Mouse (Mus musculus) cerebellum, adult 11 months (tissue): ENCODE measurements around the gene Olfr749.
"Not testable (repeated sequence)": the region's sequence is repeated elsewhere in the genome, so short reads cannot be mapped to it uniquely, and the experiment has no call there.

ENCODE experiments used
- DNase-seq: peaks from one replicate; pipeline ENCODE4 v3.0.0; 2022

Olfr749 gene

GRCm38 (mm10) chr14:50744994-50745393 is at the start of gene Olfr749:
Olfr749 (minus strand) TSS chr14:50745094.
- no peak for DNase-seq

- DNase-seq, result no peak
These were observed 43.3 kb upstream of the Olfr749 start for GRCm38 (mm10) chr14:50788157-50788556.

DNA sequence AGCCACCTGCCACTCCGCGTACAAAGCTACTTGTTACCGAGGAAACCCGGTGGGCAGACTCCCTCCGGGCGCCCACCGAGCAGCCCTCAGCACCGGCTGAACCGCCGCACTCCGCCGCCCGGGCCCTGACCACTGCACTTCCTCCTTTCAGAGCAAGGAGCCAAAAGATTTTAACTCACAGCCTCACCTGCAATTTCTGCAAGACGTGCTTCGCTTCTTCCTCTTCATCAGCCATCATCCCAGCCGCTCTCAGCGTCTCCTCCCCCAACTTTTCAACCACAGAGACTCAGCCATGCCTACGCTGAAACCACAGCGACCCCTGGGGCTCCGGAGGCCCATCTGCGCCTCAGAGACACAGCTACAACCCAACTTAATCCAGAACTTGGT is 40.4 kb upstream of the Olfr749 start, which contains the start of gene Ttc5:
TSS of gene Ttc5 (minus strand) at position 269 of the 387 bp plus-strand sequence.
- peak; percentile 79 for DNase-seq

DNA sequence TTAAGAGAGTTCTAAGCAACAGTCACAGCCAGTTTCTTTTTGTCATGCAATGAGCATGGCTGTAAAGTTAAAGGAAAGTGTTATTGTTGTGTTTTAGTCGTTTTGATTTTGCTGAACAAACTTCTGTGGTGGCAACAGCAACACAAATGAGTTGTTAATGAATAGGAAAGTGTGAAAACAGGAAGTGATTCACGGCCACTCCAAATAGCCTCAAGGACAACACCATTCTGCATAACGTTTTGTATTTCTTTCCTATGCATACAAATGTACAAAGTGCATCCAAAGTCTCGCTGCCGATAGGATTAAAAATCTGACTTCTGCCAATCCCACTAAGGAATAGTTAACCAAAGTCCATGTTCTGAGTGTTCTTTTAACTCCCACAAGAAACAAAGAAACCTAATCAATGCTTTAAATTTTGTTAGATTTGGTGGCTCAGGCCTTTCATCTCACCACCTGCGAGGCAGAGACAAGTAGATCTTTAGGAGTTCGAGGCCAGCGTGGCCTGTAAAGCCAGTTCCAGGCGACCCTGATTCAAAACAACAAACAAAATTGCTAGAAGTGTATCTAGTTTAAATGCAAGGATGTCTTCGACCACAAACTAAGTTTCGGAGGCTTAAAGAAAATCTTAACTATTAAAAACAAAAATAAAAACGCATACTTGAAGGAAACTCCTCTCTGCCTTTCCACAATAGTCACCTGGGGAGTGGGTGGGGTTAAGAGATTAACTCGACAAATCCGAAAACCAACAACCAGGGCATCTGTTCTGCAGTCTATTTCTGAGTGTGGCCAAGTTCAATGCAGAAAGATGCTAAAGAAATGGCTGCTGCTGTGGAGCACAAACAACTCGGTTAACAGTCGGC is 39.7 kb upstream of the Olfr749 start:
- DNase-seq, result no peak

DNA sequence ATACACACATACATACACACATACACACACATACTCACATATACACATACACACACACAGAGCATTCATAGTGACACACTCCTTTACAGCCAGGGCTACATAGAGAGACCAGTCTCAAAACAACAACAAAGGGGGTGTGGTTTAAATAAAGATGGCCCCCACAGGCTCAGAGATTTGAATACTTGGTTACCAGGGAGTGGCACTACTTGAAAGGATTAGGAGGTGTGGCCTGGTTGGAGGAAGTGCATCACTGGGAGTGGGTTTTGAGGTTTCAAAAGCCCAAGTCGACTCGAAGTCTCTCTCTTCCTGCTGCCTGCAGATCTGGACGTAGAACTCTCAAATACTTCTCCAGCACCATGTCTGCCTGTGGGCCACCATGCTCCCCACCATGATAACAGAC is 37.3 kb upstream of the Olfr749 start:
- DNase-seq, result no peak

- no peak for DNase-seq
These were observed 26.4 kb upstream of the Olfr749 start for GRCm38 (mm10) chr14:50771342-50771741.

GRCm38 (mm10) chr14:50765736-50766135 is 20.8 kb upstream of the Olfr749 start:
- DNase-seq, result no peak

DNA sequence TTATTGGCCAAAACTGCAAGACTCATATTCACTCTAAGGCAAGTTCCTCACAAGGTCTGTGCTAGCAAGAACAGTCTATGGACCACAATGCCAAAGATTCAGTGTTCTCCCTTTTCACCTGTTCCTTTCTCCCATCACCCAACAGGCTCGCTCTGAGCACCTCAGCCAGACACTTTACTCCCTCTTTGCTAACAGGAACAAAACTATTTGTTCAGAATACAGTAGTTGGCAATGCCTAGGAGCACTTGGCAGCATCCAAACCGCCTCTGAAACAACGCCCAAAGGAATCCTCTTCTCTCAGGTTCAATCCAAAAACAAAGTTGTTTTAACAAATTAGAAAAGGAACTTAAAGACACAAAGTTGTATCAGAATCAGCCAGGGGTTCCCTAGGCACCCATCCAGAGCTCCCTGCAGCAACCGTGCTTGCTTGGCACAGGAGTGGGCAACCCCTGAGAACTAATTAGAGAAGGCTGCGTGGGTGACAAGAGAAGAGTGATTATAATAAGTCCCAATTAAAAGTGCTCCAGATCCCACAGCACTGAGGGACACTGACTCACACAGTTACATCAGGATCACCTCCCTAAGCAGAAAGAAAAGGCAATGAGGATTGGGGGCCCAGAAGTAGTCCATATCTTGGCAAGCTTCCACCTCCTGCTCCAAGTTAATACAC is 13.7 kb upstream of the Olfr749 start:
- DNase-seq, result no peak

- no peak for DNase-seq
These were observed 3.3 kb downstream of the Olfr749 start for GRCm38 (mm10) chr14:50741584-50741983.

GRCm38 (mm10) chr14:50740334-50740733 is 4.6 kb downstream of the Olfr749 start:
- DNase-seq, result no peak

DNA sequence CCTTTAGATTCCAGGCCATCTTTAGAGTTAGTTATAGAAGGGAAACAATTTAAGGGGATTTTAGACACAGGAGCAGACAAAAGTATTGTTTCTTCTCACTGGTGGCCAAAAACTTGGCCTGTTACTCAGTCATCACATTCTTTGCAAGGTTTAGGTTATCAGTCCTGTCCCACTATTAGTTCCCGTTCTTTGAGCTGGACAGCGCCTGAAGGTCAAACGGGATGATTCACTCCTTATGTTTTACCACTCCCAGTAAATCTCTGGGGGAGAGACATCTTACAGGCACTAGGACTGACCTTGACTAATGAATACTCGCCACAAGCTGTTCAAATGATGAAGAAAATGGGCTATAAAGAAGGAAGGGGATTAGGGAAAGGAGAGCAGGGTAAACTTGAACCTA is 22.5 kb downstream of the Olfr749 start:
- DNase-seq, result not testable (repeated sequence)

DNA sequence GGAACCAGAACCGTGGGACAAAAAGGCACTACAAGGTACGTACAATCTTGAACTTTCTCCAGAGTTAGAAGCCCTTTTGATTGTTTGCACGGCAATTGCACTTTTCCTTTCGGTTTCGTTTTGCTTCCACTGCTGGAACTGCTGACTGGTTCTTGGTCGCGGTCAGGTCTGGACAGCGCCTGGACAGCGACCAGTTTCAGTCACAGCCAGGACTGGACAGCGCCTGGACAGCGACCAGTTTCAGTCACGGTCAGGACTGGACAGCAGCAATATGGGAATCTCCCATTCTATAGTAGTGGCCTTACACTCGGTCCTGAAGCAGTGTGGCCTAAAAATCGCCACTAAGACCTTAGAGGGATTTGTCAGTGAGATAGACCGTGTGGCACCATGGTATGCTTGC is 25.0 kb downstream of the Olfr749 start:
- not testable (repeated sequence) for DNase-seq

DNA sequence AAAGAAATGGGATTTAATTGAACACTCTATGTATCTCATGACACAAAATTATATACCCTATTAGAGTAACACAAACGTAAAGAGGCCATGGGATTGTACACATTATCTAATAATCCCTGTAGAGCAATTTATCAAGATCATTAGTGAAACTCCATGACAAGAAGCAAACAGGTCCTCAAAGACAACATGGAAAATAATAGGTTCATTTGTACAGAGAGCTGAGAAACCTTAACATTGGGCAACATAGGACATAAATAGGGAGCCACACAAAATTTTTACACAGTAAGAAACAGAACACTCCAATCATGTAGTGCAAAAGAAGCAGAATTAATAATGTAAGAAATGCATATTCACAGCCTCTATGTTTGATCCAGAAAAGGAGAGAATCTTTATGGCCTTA is 37.8 kb downstream of the Olfr749 start, which contains the start of gene Olfr748:
TSS of gene Olfr748 (plus strand) at position 301 of the 400 bp plus-strand sequence.
- DNase-seq, result no peak

GRCm38 (mm10) chr14:50693106-50693505 is 51.8 kb downstream of the Olfr749 start, which contains the start of gene Olfr747:
Olfr747 (minus strand) TSS chr14:50693206.
- DNase-seq, result no peak
